Mouse (Mus musculus): ENCODE results near the gene Pkm. TPM values are rescaled to one million over a fixed set of nuclear protein-coding genes. Genes with fewer than 3 reads are reported as not detected.

The Pkm gene
- total and polyA plus RNA-seq, 2 experiments, result 22.7 to 23.4 TPM

- 13% methylated on average over 6 of the region's 6 CpGs for WGBS
- H3K9ac ChIP-seq (ENCODE audit: low read depth, low read length), result no peak overlapping the region
- H3K4me3 ChIP-seq (ENCODE audit: insufficient read depth, low read depth, low read length), result no peak overlapping the region
- no peaks in the 10 kb centered on the region; the same call in 1 of the 2 replicates for H3K4me1 ChIP-seq (ENCODE audit: control insufficient read depth, insufficient read depth, low read length)
- H3K36me3 ChIP-seq (ENCODE audit: control insufficient read depth, insufficient read depth, low read length), result no peaks in the 10 kb centered on the region
- DNase-seq (ENCODE audit: extremely low read depth, low read depth, low spot score), result peak; percentile 80
- no peak overlapping the region for H3K27ac ChIP-seq (replicated peaks; ENCODE audit: insufficient read depth, low read depth, low read length)
- H3K79me2 ChIP-seq (ENCODE audit: control insufficient read depth, insufficient read depth, low read length), result no peaks in the 10 kb centered on the region
- TF ChIP-seq CTCF (IDR thresholded peaks at IDR 0.05; ENCODE audit: low read depth, low read length) (no peak), POLR2A (IDR thresholded peaks at IDR 0.05; ENCODE audit: extremely low read depth, insufficient read depth, low read length) (no peak)
- H3K27me3 ChIP-seq (ENCODE audit: control insufficient read depth, insufficient read depth, low read length), result peaks cover 10% of the 10 kb centered on the region
These were observed 11.7 kb downstream of the Pkm start for GRCm38 (mm10) chr9:59667904-59668303.

GRCm38 (mm10) chr9:59668473-59668872 is 12.3 kb downstream of the Pkm start:
- no peak overlapping the region for H3K9ac ChIP-seq (ENCODE audit: low read depth, low read length)
- H3K4me1 ChIP-seq (ENCODE audit: control insufficient read depth, insufficient read depth, low read length), result no peaks in the 10 kb centered on the region; the same call in 1 of the 2 replicates
- DNase-seq (ENCODE audit: extremely low read depth, low read depth, low spot score), result no peak
- H3K27ac ChIP-seq (replicated peaks; ENCODE audit: insufficient read depth, low read depth, low read length), result no peak overlapping the region
- H3K36me3 ChIP-seq (ENCODE audit: control insufficient read depth, insufficient read depth, low read length), result no peaks in the 10 kb centered on the region
- no peak for TF ChIP-seq POLR2A (IDR thresholded peaks at IDR 0.05; ENCODE audit: extremely low read depth, insufficient read depth, low read length)
- TF ChIP-seq CTCF (IDR thresholded peaks at IDR 0.05; ENCODE audit: low read depth, low read length), result no peak
- 65% methylated on average over 7 of the region's 7 CpGs for WGBS
- peaks cover 11% of the 10 kb centered on the region for H3K27me3 ChIP-seq (ENCODE audit: control insufficient read depth, insufficient read depth, low read length)
- H3K79me2 ChIP-seq (ENCODE audit: control insufficient read depth, insufficient read depth, low read length), result no peaks in the 10 kb centered on the region
- no peak overlapping the region for H3K4me3 ChIP-seq (ENCODE audit: insufficient read depth, low read depth, low read length)

- H3K4me3 ChIP-seq (ENCODE audit: insufficient read depth, low read depth, low read length), result no peak overlapping the region
- no peak overlapping the region for H3K9ac ChIP-seq (ENCODE audit: low read depth, low read length)
- no peak overlapping the region for H3K27ac ChIP-seq (replicated peaks; ENCODE audit: insufficient read depth, low read depth, low read length)
- no peaks in the 10 kb centered on the region; the same call in 1 of the 2 replicates for H3K4me1 ChIP-seq (ENCODE audit: control insufficient read depth, insufficient read depth, low read length)
- no peaks in the 10 kb centered on the region for H3K79me2 ChIP-seq (ENCODE audit: control insufficient read depth, insufficient read depth, low read length)
- no peaks in the 10 kb centered on the region for H3K36me3 ChIP-seq (ENCODE audit: control insufficient read depth, insufficient read depth, low read length)
- WGBS, result 70% methylated on average over 4 of the region's 4 CpGs
- no peak for TF ChIP-seq CTCF (IDR thresholded peaks at IDR 0.05; ENCODE audit: low read depth, low read length)
- TF ChIP-seq POLR2A (IDR thresholded peaks at IDR 0.05; ENCODE audit: extremely low read depth, insufficient read depth, low read length), result no peak
- no peak for DNase-seq (ENCODE audit: extremely low read depth, low read depth, low spot score)
- H3K27me3 ChIP-seq (ENCODE audit: control insufficient read depth, insufficient read depth, low read length), result peaks cover 8% of the 10 kb centered on the region
These were observed 13.0 kb downstream of the Pkm start for GRCm38 (mm10) chr9:59669172-59669571.

GRCm38 (mm10) chr9:59672195-59672894 is 16.2 kb downstream of the Pkm start:
- Histone ChIP-seq H3K4me1 (ENCODE audit: control insufficient read depth, insufficient read depth, low read length) (no peaks in the 10 kb centered on the region), H3K36me3 (ENCODE audit: control insufficient read depth, insufficient read depth, low read length) (no peaks in the 10 kb centered on the region), H3K79me2 (ENCODE audit: control insufficient read depth, insufficient read depth, low read length) (no peaks in the 10 kb centered on the region), H3K9ac (ENCODE audit: low read depth, low read length) (no peak overlapping the region), H3K4me3 (ENCODE audit: insufficient read depth, low read depth, low read length) (no peak overlapping the region), H3K27me3 (ENCODE audit: control insufficient read depth, insufficient read depth, low read length) (peaks cover 3% of the 10 kb centered on the region), H3K27ac (replicated peaks; ENCODE audit: insufficient read depth, low read depth, low read length) (no peak overlapping the region)
- 91% methylated on average over 12 of the region's 12 CpGs for WGBS
- no peak for TF ChIP-seq POLR2A (IDR thresholded peaks at IDR 0.05; ENCODE audit: extremely low read depth, insufficient read depth, low read length)
- no peak for TF ChIP-seq CTCF (IDR thresholded peaks at IDR 0.05; ENCODE audit: low read depth, low read length)
- DNase-seq (ENCODE audit: extremely low read depth, low read depth, low spot score), result no peak

GRCm38 (mm10) chr9:59673427-59673826 is 17.3 kb downstream of the Pkm start:
- Histone ChIP-seq H3K27me3 (ENCODE audit: control insufficient read depth, insufficient read depth, low read length) (peaks cover 3% of the 10 kb centered on the region), H3K4me3 (ENCODE audit: insufficient read depth, low read depth, low read length) (no peak overlapping the region), H3K79me2 (ENCODE audit: control insufficient read depth, insufficient read depth, low read length) (no peaks in the 10 kb centered on the region), H3K27ac (replicated peaks; ENCODE audit: insufficient read depth, low read depth, low read length) (no peak overlapping the region), H3K36me3 (ENCODE audit: control insufficient read depth, insufficient read depth, low read length) (no peaks in the 10 kb centered on the region), H3K4me1 (ENCODE audit: control insufficient read depth, insufficient read depth, low read length) (no peaks in the 10 kb centered on the region), H3K9ac (ENCODE audit: low read depth, low read length) (no peak overlapping the region)
- 50% methylated on average over 2 of the region's 2 CpGs for whole genome bisulfite sequencing
- no peak for TF ChIP-seq POLR2A (IDR thresholded peaks at IDR 0.05; ENCODE audit: extremely low read depth, insufficient read depth, low read length)
- no peak for DNase-seq (ENCODE audit: extremely low read depth, low read depth, low spot score)

GRCm38 (mm10) chr9:59675598-59675997 is 19.4 kb downstream of the Pkm start:
- 94% methylated on average over 14 of the region's 14 CpGs for WGBS
- H3K27me3 ChIP-seq (ENCODE audit: control insufficient read depth, insufficient read depth, low read length), result peaks cover 9% of the 10 kb centered on the region
- TF ChIP-seq POLR2A (IDR thresholded peaks at IDR 0.05; ENCODE audit: extremely low read depth, insufficient read depth, low read length), result no peak
- no peak for TF ChIP-seq CTCF (IDR thresholded peaks at IDR 0.05; ENCODE audit: low read depth, low read length)
- H3K79me2 ChIP-seq (ENCODE audit: control insufficient read depth, insufficient read depth, low read length), result no peaks in the 10 kb centered on the region
- no peak overlapping the region for H3K27ac ChIP-seq (replicated peaks; ENCODE audit: insufficient read depth, low read depth, low read length)
- DNase-seq (ENCODE audit: extremely low read depth, low read depth, low spot score), result no peak
- peaks cover 5% of the 10 kb centered on the region for H3K4me1 ChIP-seq (ENCODE audit: control insufficient read depth, insufficient read depth, low read length)
- no peak overlapping the region for H3K4me3 ChIP-seq (ENCODE audit: insufficient read depth, low read depth, low read length)
- no peaks in the 10 kb centered on the region for H3K36me3 ChIP-seq (ENCODE audit: control insufficient read depth, insufficient read depth, low read length)
- H3K9ac ChIP-seq (ENCODE audit: low read depth, low read length), result no peak overlapping the region

Data from liver, adult 2 months (tissue).